Mouse (Mus musculus) cortical plate, adult 2 months (tissue): ENCODE results near the gene Jpt1. TPM values are rescaled to one million over a fixed set of nuclear protein-coding genes. Genes with fewer than 3 reads are reported as not detected.
A peak's percentile ranks its signal among the peaks of the same experiment; 100 is the strongest.

Experiments
- H3K27ac ChIP-seq: fragments of 200-500 bp; 2 replicates; pipeline ENCODE4 v1.5.1; 2012; ENCODE audit warnings: low read length, control low read depth, inconsistent platforms; ENCODE audit not compliant: insufficient read depth
- H3K4me1 ChIP-seq: fragments of 200-500 bp; 2 replicates; pipeline ENCODE4 v1.6.1; 2011; ENCODE audit warnings: low read length; ENCODE audit not compliant: control insufficient read depth, insufficient read depth
- H3K4me3 ChIP-seq: fragments of 200-500 bp; 2 replicates; pipeline ENCODE4 v1.5.1; 2011; ENCODE audit warnings: mild to moderate bottlenecking, low read length, control low read depth; ENCODE audit not compliant: insufficient read depth
- CTCF ChIP-seq: fragments of 200-500 bp; IDR thresholded peaks from 2 replicates; pipeline ENCODE4 v1.5.1; 2011; ENCODE audit warnings: mild to moderate bottlenecking, control low read depth, low read length; ENCODE audit not compliant: insufficient read depth; ENCODE audit errors: extremely low read depth
- POLR2A ChIP-seq: fragments of 200-500 bp; IDR thresholded peaks from 2 replicates; pipeline ENCODE4 v1.6.1; 2011; ENCODE audit warnings: mild to moderate bottlenecking, low read length, control low read depth; ENCODE audit not compliant: insufficient read depth; ENCODE audit errors: extremely low read depth
- polyA plus RNA-seq: library from polyadenylated mRNA; depleted of rRNA; stranded (reverse); fragments of >200 nt; gene quantifications from 2 replicates; pipeline ENCODE4 v1.2.3, GENCODE M21; 2012; rRNA removed

Gene Jpt1
- polyA plus RNA-seq: 206 and 211 TPM in 2 replicates

GRCm38 (mm10) chr11:115514238-115514663, at the start of gene Jpt1:
Gene Jpt1, minus strand, starts transcription at chr11:115514387.
- no peak for TF ChIP-seq CTCF
- peak; percentile 100 for TF ChIP-seq POLR2A
- peak within 1 kb of the TSS; percentile 87 for H3K4me3 ChIP-seq
- peak within 1 kb of the TSS; percentile 62 for H3K27ac ChIP-seq
- H3K4me1 ChIP-seq: peaks cover 15% of the 10 kb centered on the region

DNA sequence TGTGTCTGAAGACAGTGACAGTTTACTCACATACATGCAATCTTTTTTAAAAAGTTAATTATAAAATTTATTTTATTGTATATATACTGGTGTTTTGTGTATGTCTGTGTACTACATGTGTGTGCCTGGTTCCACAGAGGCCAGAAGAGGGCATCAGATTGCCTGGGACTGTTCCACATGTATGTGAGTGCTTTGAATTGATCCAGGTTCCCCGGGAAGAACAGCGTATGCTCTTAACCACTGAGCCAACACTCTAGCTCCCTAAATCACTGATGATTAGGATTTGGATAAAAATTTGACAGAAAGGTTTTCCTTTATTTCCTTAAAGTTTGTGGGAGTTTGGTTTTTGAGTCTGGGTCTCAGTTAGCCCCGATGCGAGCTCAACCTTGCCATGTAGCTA, 49.2 kb upstream of the Jpt1 start:
- no peaks in the 10 kb centered on the region for H3K4me1 ChIP-seq
- TF ChIP-seq CTCF (no peak), POLR2A (no peak)
- H3K27ac ChIP-seq: no peak overlapping the region
- H3K4me3 ChIP-seq: peak overlapping the region; percentile 76

GRCm38 (mm10) chr11:115555717-115556116, 41.5 kb upstream of the Jpt1 start:
- no peaks in the 10 kb centered on the region for H3K4me1 ChIP-seq
- H3K27ac ChIP-seq: no peak overlapping the region
- H3K4me3 ChIP-seq: no peak overlapping the region
- no peak for TF ChIP-seq POLR2A
- TF ChIP-seq CTCF: no peak

DNA sequence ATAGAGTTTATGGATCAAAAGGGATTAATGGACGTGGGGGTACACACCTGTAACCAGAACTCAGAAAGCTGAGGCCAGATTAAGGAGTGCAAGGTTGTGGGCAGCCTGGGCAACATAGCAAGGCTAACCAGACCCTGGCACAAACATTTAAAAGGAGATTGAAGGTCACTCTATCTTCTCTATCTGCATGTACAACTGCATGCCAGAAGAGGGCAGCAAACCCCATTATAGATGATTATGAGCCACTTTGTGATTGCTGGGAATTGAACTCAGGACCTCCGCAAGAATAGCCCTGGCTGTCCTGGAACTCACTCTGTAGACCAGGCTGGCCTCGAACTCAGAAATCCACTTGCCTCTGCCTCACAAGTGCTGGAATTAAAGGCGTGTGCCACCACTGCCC, 38.6 kb upstream of the Jpt1 start:
- no peak overlapping the region for H3K4me3 ChIP-seq
- TF ChIP-seq POLR2A (no peak), CTCF (peak; percentile 20; the same call in 1 of the 2 replicates)
- no peak overlapping the region for H3K27ac ChIP-seq
- no peaks in the 10 kb centered on the region for H3K4me1 ChIP-seq

GRCm38 (mm10) chr11:115543571-115543970, 29.4 kb upstream of the Jpt1 start:
- TF ChIP-seq POLR2A: no peak
- TF ChIP-seq CTCF: no peak
- no peaks in the 10 kb centered on the region for H3K4me1 ChIP-seq
- no peak overlapping the region for H3K27ac ChIP-seq
- no peak overlapping the region for H3K4me3 ChIP-seq

DNA sequence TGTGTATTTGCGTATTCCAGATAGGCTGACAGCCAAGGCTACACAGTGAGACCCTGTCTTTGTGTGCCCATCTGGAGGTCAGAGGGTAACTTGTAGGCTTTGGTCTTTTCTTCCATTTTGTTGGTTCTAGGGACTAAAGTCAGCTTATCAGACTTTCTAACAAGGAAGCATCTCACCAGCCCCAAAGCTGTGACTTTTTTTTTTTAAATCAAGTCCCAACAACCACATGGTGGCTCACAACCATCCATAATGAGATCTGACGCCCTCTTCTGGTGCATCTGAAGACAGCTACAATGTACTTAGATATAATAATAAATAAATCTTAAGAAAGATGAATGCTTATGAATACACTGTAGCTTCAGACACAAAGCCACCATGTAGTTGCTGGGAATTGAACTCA, 23.9 kb upstream of the Jpt1 start:
- Histone ChIP-seq H3K27ac (no peak overlapping the region), H3K4me1 (no peaks in the 10 kb centered on the region), H3K4me3 (no peak overlapping the region)
- TF ChIP-seq POLR2A: no peak
- no peak for TF ChIP-seq CTCF

DNA sequence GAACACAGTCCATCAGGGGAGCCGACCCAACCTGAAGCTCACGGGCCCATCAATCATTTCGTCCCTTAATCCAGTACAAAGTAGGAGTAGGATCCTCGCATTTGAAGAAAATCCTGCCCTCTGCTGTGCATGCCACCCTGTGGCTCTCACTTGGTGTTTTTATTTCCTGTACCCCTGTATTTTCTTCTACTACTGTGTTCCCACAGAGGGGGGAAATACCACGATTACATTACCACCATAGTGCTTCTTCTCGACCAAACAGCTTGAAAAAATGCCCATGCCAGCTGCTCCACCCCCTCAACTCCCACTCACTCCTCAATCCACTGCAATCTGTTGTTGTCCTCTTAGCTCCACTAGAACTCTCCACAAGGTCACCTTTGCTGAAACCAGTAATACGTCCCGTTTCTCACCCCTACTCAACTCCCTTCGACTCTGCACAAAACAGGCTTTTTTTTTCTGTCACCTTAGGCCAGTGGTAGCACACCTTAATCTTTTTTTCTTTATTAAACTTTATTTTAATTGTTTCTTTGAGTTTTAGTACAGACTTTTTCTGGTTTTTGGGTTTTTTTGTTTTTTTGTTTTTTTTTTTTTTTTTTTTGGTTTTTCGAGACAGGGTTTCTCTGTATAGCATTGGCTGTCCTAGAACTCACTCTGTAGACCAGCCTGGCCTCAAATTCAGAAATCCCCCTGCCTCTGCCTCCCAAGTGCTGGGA, 22.8 kb upstream of the Jpt1 start:
- Histone ChIP-seq H3K27ac (peak overlapping the region; percentile 61), H3K4me3 (no peak overlapping the region; the same call in 1 of the 2 replicates), H3K4me1 (no peaks in the 10 kb centered on the region)
- TF ChIP-seq POLR2A (no peak), CTCF (no peak)

DNA sequence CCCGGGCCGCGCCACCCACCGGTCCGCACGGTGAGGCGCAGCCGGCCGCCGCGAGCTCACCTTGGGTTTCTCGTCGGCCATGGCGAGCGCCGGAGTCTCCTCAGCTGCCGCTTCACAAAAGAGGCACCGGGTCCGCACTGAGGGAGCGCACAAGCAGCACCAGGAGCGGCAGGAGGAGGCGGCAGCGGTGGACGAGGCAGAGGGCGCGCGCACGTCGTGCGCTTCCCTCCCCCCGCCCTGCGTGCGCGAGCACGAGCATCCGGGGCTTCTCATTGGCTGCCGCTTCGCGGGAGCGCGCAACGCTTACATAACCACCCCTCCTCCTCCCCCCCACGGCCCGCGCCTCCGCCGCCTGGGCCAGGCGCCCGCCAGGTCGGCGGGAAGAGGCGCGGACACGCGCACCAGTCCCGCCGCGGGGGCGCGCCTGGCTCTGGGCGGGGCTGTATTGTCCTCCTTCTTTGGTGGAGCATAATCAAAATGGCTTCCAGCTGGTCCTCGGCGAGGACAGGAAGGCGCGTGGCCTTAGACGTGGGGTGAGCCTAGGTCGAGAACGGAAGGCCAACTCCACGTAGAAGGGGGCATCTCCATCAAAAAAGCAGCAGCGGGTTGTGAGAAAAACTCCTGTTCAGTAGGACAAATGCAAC, 22.0 kb upstream of the Jpt1 start, which contains the start of gene Sumo2:
Gene Sumo2 (minus strand): TSS at position 239 of the 644 bp plus-strand sequence.
- no peaks in the 10 kb centered on the region; the same call in 1 of the 2 replicates for H3K4me1 ChIP-seq
- TF ChIP-seq POLR2A: peak; percentile 68; the same call in 1 of the 2 replicates
- no peak for TF ChIP-seq CTCF
- H3K27ac ChIP-seq: peak within 1 kb of the TSS; percentile 99
- peak within 1 kb of the TSS; percentile 86 for H3K4me3 ChIP-seq

- H3K4me3 ChIP-seq: peak overlapping the region; percentile 86
- no peaks in the 10 kb centered on the region; the same call in 1 of the 2 replicates for H3K4me1 ChIP-seq
Observed at GRCm38 (mm10) chr11:115535401-115536037, 21.3 kb upstream of the Jpt1 start.

More at GRCm38 (mm10) chr11:115535401-115536037, 21.3 kb upstream of the Jpt1 start:
- TF ChIP-seq POLR2A (no peak), CTCF (no peak)
- H3K27ac ChIP-seq: peak overlapping the region; percentile 99
